ENCODE assay signal across 21 mouse cellular contexts in genomic region chr17:78444826-78445225, GRCm38 (mm10). TPM values are rescaled to one million over a fixed set of nuclear protein-coding genes. Genes with fewer than 3 reads are reported as not detected.
DNase-seq lines count a peak whose midpoint lies in the region; ATAC-seq and TF ChIP-seq lines count a peak whose summit lies in the region.
"Had no signal": no experiment of that assay in that cellular context is flagged by ENCODE, and none has a peak within 500 bp of the region (broad histone marks: within the 10 kb centered on the region; RNA-seq: fewer than 3 reads in every experiment).

No protein-coding gene starts in this region.

- no peak for TF ChIP-seq POLR2A in lung, adult 2 months (IDR thresholded peaks at IDR 0.05; ENCODE audit: borderline replicate concordance, extremely low read depth, low read depth, low read length)

- no peak overlapping the region for H3K4me2 ChIP-seq in kidney, embryonic 15.5 days
- no peak overlapping the region for H3K4me2 ChIP-seq in lung, embryonic 14.5 days
- no peak overlapping the region for H3K4me2 ChIP-seq in lung, postnatal 0 days (replicated peaks; ENCODE audit: low read depth, low read length)
- H3K4me2 ChIP-seq: hindbrain, embryonic 12.5 days; liver, embryonic 12.5 days; midbrain, embryonic 13.5 days; neural tube, embryonic 12.5 days had no signal

- no peaks in the 10 kb centered on the region for H3K36me3 ChIP-seq in kidney, embryonic 15.5 days
- H3K36me3 ChIP-seq in lung, embryonic 14.5 days (ENCODE audit: insufficient read depth): no peaks in the 10 kb centered on the region
- H3K36me3 ChIP-seq in C2C12 (ENCODE audit: control insufficient read depth, insufficient read depth): no peaks in the 10 kb centered on the region
- H3K36me3 ChIP-seq in lung, postnatal 0 days (ENCODE audit: insufficient read depth, low read length): no peaks in the 10 kb centered on the region
- H3K36me3 ChIP-seq: hindbrain, embryonic 12.5 days; liver, embryonic 12.5 days; midbrain, embryonic 13.5 days; neural tube, embryonic 12.5 days had no signal

- no peak overlapping the region for H3K4me3 ChIP-seq in kidney, embryonic 15.5 days (replicated peaks)
- H3K4me3 ChIP-seq in lung, embryonic 14.5 days (ENCODE audit: low read depth, low read length): no peak overlapping the region
- H3K4me3 ChIP-seq in lung, adult 2 months (replicated peaks; ENCODE audit: extremely low read depth, low read depth, low read length): no peak overlapping the region
- H3K4me3 ChIP-seq in C2C12 (ENCODE audit: insufficient read depth, poor library complexity, severe bottlenecking): no peak overlapping the region
- no peak overlapping the region for H3K4me3 ChIP-seq in lung, postnatal 0 days (ENCODE audit: low read depth, low read length)
- H3K4me3 ChIP-seq: hindbrain, embryonic 12.5 days; liver, embryonic 12.5 days; midbrain, embryonic 13.5 days; neural tube, embryonic 12.5 days had no signal

- peak; percentile 75 for TF ChIP-seq EP300 in lung, postnatal 0 days (IDR thresholded peaks at IDR 0.05)

- no peaks in the 10 kb centered on the region for H3K9me3 ChIP-seq in kidney, embryonic 15.5 days (replicated peaks)
- H3K9me3 ChIP-seq in lung, embryonic 14.5 days (ENCODE audit: low read depth, low read length): no peaks in the 10 kb centered on the region
- H3K9me3 ChIP-seq in lung, postnatal 0 days (ENCODE audit: low read length): no peaks in the 10 kb centered on the region
- H3K9me3 ChIP-seq: hindbrain, embryonic 12.5 days; liver, embryonic 12.5 days; midbrain, embryonic 13.5 days; neural tube, embryonic 12.5 days had no signal

- peaks cover 8% of the 10 kb centered on the region for H3K4me1 ChIP-seq in kidney, embryonic 15.5 days
- H3K4me1 ChIP-seq in lung, embryonic 14.5 days (ENCODE audit: insufficient read depth): no peaks in the 10 kb centered on the region
- H3K4me1 ChIP-seq in lung, adult 2 months (ENCODE audit: control insufficient read depth, insufficient read depth, low read length): 0 out of 2 replicates have a peak, but pooled peaks cover 2% of the 10 kb centered on the region
- no peaks in the 10 kb centered on the region for H3K4me1 ChIP-seq in lung, postnatal 0 days (ENCODE audit: insufficient read depth, low read depth, low read length)
- H3K4me1 ChIP-seq: hindbrain, embryonic 12.5 days; liver, embryonic 12.5 days; midbrain, embryonic 13.5 days; neural tube, embryonic 12.5 days had no signal

- no peaks in the 10 kb centered on the region for H3K79me2 ChIP-seq in C2C12 (ENCODE audit: control insufficient read depth, insufficient read depth)

- no peaks in the 10 kb centered on the region for H3K27me3 ChIP-seq in kidney, embryonic 15.5 days
- no peaks in the 10 kb centered on the region for H3K27me3 ChIP-seq in lung, embryonic 14.5 days (ENCODE audit: insufficient read depth, low read length)
- no peaks in the 10 kb centered on the region for H3K27me3 ChIP-seq in C2C12 (ENCODE audit: control insufficient read depth, insufficient read depth, insufficient read length)
- no peaks in the 10 kb centered on the region for H3K27me3 ChIP-seq in lung, postnatal 0 days (replicated peaks; ENCODE audit: insufficient read depth, low read length)
- H3K27me3 ChIP-seq: hindbrain, embryonic 12.5 days; liver, embryonic 12.5 days; midbrain, embryonic 13.5 days; neural tube, embryonic 12.5 days had no signal

- no peak for TF ChIP-seq CTCF in lung, embryonic 14.5 days (IDR thresholded peaks at IDR 0.05; ENCODE audit: low read depth)
- no peak for TF ChIP-seq CTCF in lung, adult 2 months (IDR thresholded peaks at IDR 0.05; ENCODE audit: insufficient read depth, low read length)
- TF ChIP-seq CTCF in C2C12 (IDR thresholded peaks at IDR 0.05; ENCODE audit: control insufficient read depth, insufficient read depth, insufficient read length): no peak
- TF ChIP-seq CTCF in lung, postnatal 0 days (IDR thresholded peaks at IDR 0.05): no peak

- WGBS in kidney, embryonic 15.5 days: 68% methylated on average over 7 of the region's 7 CpGs
- WGBS in lung, embryonic 14.5 days: 45% methylated on average over 7 of the region's 7 CpGs
- 39% methylated on average over 7 of the region's 7 CpGs for WGBS in lung, adult 2 months
- 45% methylated on average over 7 of the region's 7 CpGs for WGBS in lung, postnatal 0 days

- H3K27ac ChIP-seq in kidney, embryonic 15.5 days: no peak overlapping the region
- H3K27ac ChIP-seq in lung, embryonic 14.5 days (ENCODE audit: low read depth): no peak overlapping the region
- no peak overlapping the region for H3K27ac ChIP-seq in lung, postnatal 0 days (ENCODE audit: low read length)
- H3K27ac ChIP-seq: hindbrain, embryonic 12.5 days; liver, embryonic 12.5 days; midbrain, embryonic 13.5 days; neural tube, embryonic 12.5 days had no signal

- DNase-seq in kidney, adult 11 months: peak; percentile 16
- DNase-seq in lung, embryonic 14.5 days: peak; percentile 55
- no peak for DNase-seq in lung, adult 2 months
- DNase-seq in lung, postnatal 0 days (ENCODE audit: low spot score): peak; percentile 56
- DNase-seq in embryo, embryonic 10 days (ENCODE audit: low spot score): no peak
- no peak for DNase-seq in thymus, postnatal 0 days (ENCODE audit: low spot score)
- DNase-seq: adrenal gland, adult 8-10 months; cerebellum, adult 9-11 months; forebrain, postnatal 0 days; gastrocnemius, postnatal 36 days; kidney, postnatal 4 days; layer of hippocampus, adult 9-11 months; right cerebral cortex, postnatal 4 days; thymus, postnatal 14 days had no signal

- no peak overlapping the region for H3ac ChIP-seq in C2C12 (ENCODE audit: control insufficient read depth, insufficient read length, low read depth)

- no peak for ATAC-seq in kidney, embryonic 15.5 days (replicated peaks; ENCODE audit: low FRiP score)
- peak; percentile 60; the same call in 1 of the 2 replicates for ATAC-seq in lung, embryonic 14.5 days (ENCODE audit: insufficient read depth)
- ATAC-seq in lung, postnatal 0 days: peak; percentile 85
- ATAC-seq: CD4-positive, CD25-positive, alpha-beta regulatory T cell, adult 4 months; forebrain, postnatal 0 days; liver, embryonic 12.5 days; midbrain, embryonic 13.5 days had no signal

- no peaks in the 10 kb centered on the region for H3K79me3 ChIP-seq in C2C12 (ENCODE audit: low read depth)

- H3K9ac ChIP-seq in kidney, embryonic 15.5 days: no peak overlapping the region
- no peak overlapping the region for H3K9ac ChIP-seq in lung, embryonic 14.5 days
- H3K9ac ChIP-seq in lung, postnatal 0 days (replicated peaks; ENCODE audit: low read depth): no peak overlapping the region
- H3K9ac ChIP-seq: forebrain, postnatal 0 days; hindbrain, embryonic 12.5 days; liver, embryonic 12.5 days; midbrain, embryonic 13.5 days; neural tube, embryonic 12.5 days had no signal

TF ChIP-seq in C2C12, 6 proteins besides CTCF, POLR2A, EP300 and RAD21:
- TF ChIP-seq FOSL1 (IDR thresholded peaks at IDR 0.05; ENCODE audit: insufficient read depth, low read length, poor library complexity, severe bottlenecking) (peak; percentile 40), CEBPB (IDR thresholded peaks at IDR 0.05; ENCODE audit: low read depth) (peak; percentile 45), MAX (IDR thresholded peaks at IDR 0.05) (no peak)
TF ChIP-seq in C2C12: peak in this region for 2.

RNA-seq across cellular contexts. Expression of gene Fez2, which starts 26.9 kb away (rescaled TPM):
- 39.8 and 40.2 TPM in 2 replicates for polyA plus RNA-seq in kidney, embryonic 15.5 days (2015; fragmentation: Nextera tagmentation; extraction: Ambion mirVana)
- 43.5 and 45.0 TPM in 2 replicates for polyA plus RNA-seq in lung, embryonic 14.5 days (2014; fragmentation: Nextera tagmentation; extraction: Ambion mirVana)
- 29.5 and 40.0 TPM in 2 replicates for polyA plus RNA-seq in lung, adult 2 months (2012; rRNA removed)
- 31.9 TPM for polyA plus RNA-seq in C2C12 (2012; fragmentation: generic; extraction: Trizol)
- polyA plus RNA-seq in lung, postnatal 0 days (2015; fragmentation: Nextera tagmentation; extraction: Ambion mirVana): 39.2 and 39.6 TPM in 2 replicates
- polyA plus RNA-seq in thymus, postnatal 0 days (2015; fragmentation: Nextera tagmentation; extraction: Ambion mirVana): 21.2 and 21.3 TPM in 2 replicates

Comparison
In these comparisons a context has a peak if more than half of its experiments do, and no peak if none do; other contexts are left out.
1. DNase-seq: peak in kidney, adult 11 months (single experiment), lung, embryonic 14.5 days (single experiment) and lung, postnatal 0 days (single experiment); none in lung, adult 2 months (single experiment), embryo, embryonic 10 days (single experiment) and thymus, postnatal 0 days (single experiment).